Mouse (Mus musculus) neural tube, embryonic 10.5 days (tissue): ENCODE data around the gene Hadh.

ENCODE experiments used
- DNase-seq: peaks from one replicate; pipeline ENCODE4 v3.0.0-alpha.2; 2017; ENCODE audit warnings: low spot score; ENCODE audit errors: extremely low spot score

The Hadh gene

GRCm38 (mm10) chr3:131271157-131271556 lies 744 bp downstream of the Hadh start:
- peak; percentile 56 for DNase-seq

GRCm38 (mm10) chr3:131270381-131270780 lies 1.5 kb downstream of the Hadh start:
- DNase-seq: no peak

- no peak for DNase-seq
These were observed 5.4 kb downstream of the Hadh start for GRCm38 (mm10) chr3:131266366-131267050.

GRCm38 (mm10) chr3:131265516-131265915 lies 6.4 kb downstream of the Hadh start:
- no peak for DNase-seq

GRCm38 (mm10) chr3:131263766-131264486 lies 8.0 kb downstream of the Hadh start:
- DNase-seq: peak; percentile 27

GRCm38 (mm10) chr3:131260418-131260817 lies 11.5 kb downstream of the Hadh start:
- DNase-seq: no peak

GRCm38 (mm10) chr3:131259392-131259965 lies 12.4 kb downstream of the Hadh start:
- DNase-seq: no peak

- DNase-seq: no peak
These were observed 13.0 kb downstream of the Hadh start for GRCm38 (mm10) chr3:131258921-131259320.

- DNase-seq: no peak
These were observed 16.4 kb downstream of the Hadh start for GRCm38 (mm10) chr3:131255399-131255981.

GRCm38 (mm10) chr3:131254991-131255390 lies 16.9 kb downstream of the Hadh start:
- DNase-seq: no peak

- DNase-seq: no peak
These were observed 20.3 kb downstream of the Hadh start for GRCm38 (mm10) chr3:131251601-131252000.

GRCm38 (mm10) chr3:131250978-131251377 lies 20.9 kb downstream of the Hadh start:
- DNase-seq: no peak

GRCm38 (mm10) chr3:131250283-131250682 lies 21.6 kb downstream of the Hadh start:
- no peak for DNase-seq

- DNase-seq: no peak
These were observed 23.5 kb downstream of the Hadh start for GRCm38 (mm10) chr3:131248444-131248843.

GRCm38 (mm10) chr3:131247851-131248250 lies 24.1 kb downstream of the Hadh start:
- DNase-seq: no peak

- DNase-seq: no peak
These were observed 24.5 kb downstream of the Hadh start for GRCm38 (mm10) chr3:131247447-131247846.

- no peak for DNase-seq
These were observed 25.3 kb downstream of the Hadh start for GRCm38 (mm10) chr3:131246579-131247046.

GRCm38 (mm10) chr3:131245766-131246578 lies 25.9 kb downstream of the Hadh start:
- DNase-seq: peak; percentile 63

- DNase-seq: peak; percentile 90
These were observed 33.9 kb downstream of the Hadh start for GRCm38 (mm10) chr3:131237785-131238633.

GRCm38 (mm10) chr3:131237061-131237460 lies 34.8 kb downstream of the Hadh start:
- no peak for DNase-seq
